Mouse (Mus musculus): Measurements from ENCODE around the gene Aff3. TPM values are rescaled to one million over a fixed set of nuclear protein-coding genes. Genes with fewer than 3 reads are reported as not detected.
A peak's percentile ranks its signal among the peaks of the same experiment; 100 is the strongest.
"Not testable (repeated sequence)": the region's sequence is repeated elsewhere in the genome, so short reads cannot be mapped to it uniquely, and the experiment has no call there.

The Aff3 gene
- total RNA-seq, 2 experiments from 2014 or later: 7.9 to 8.0 TPM

- DNase-seq: no peak
These were observed 228.0 kb downstream of the Aff3 start for GRCm38 (mm10) chr1:38436471-38437340.

- not testable (repeated sequence) for DNase-seq
These were observed 234.4 kb downstream of the Aff3 start for GRCm38 (mm10) chr1:38430311-38430710.

- DNase-seq: no peak
These were observed 235.8 kb downstream of the Aff3 start for GRCm38 (mm10) chr1:38428708-38429683.

- no peak for DNase-seq
These were observed 241.8 kb downstream of the Aff3 start for GRCm38 (mm10) chr1:38422921-38423320.

GRCm38 (mm10) chr1:38419331-38419730, 245.4 kb downstream of the Aff3 start:
- no peak for DNase-seq

- DNase-seq: no peak
These were observed 246.3 kb downstream of the Aff3 start for GRCm38 (mm10) chr1:38418181-38419032.

- DNase-seq: no peak
These were observed 247.6 kb downstream of the Aff3 start for GRCm38 (mm10) chr1:38417196-38417595.

GRCm38 (mm10) chr1:38415511-38415910, 249.2 kb downstream of the Aff3 start:
- no peak for DNase-seq

GRCm38 (mm10) chr1:38411106-38411505, 253.6 kb downstream of the Aff3 start:
- no peak for DNase-seq

- no peak for DNase-seq
These were observed 254.3 kb downstream of the Aff3 start for GRCm38 (mm10) chr1:38410457-38410856.

- DNase-seq: no peak
These were observed 256.5 kb downstream of the Aff3 start for GRCm38 (mm10) chr1:38408241-38408640.

GRCm38 (mm10) chr1:38403781-38404180, 261.0 kb downstream of the Aff3 start:
- no peak for DNase-seq

- no peak for DNase-seq
These were observed 262.9 kb downstream of the Aff3 start for GRCm38 (mm10) chr1:38401856-38402255.

GRCm38 (mm10) chr1:38399269-38399668, 265.5 kb downstream of the Aff3 start:
- DNase-seq: no peak

- no peak for DNase-seq
These were observed 266.2 kb downstream of the Aff3 start for GRCm38 (mm10) chr1:38398566-38398965.

- DNase-seq: no peak
These were observed 269.5 kb downstream of the Aff3 start for GRCm38 (mm10) chr1:38395194-38395681.

GRCm38 (mm10) chr1:38394493-38394892, 270.3 kb downstream of the Aff3 start:
- no peak for DNase-seq

GRCm38 (mm10) chr1:38393516-38393915, 271.2 kb downstream of the Aff3 start:
- DNase-seq: no peak

- DNase-seq: peak; percentile 84
These were observed 271.8 kb downstream of the Aff3 start for GRCm38 (mm10) chr1:38392928-38393327.

GRCm38 (mm10) chr1:38390886-38391249, 273.9 kb downstream of the Aff3 start:
- DNase-seq: peak; percentile 24

GRCm38 (mm10) chr1:38390235-38390885, 274.4 kb downstream of the Aff3 start:
- no peak for DNase-seq
